Mouse (Mus musculus) midbrain, embryonic 11.5 days (tissue): ENCODE measurements at regions not wholly inside any gene's neighbourhood (a gene's known extent, or its start where the extent isn't known, plus 50 kb on each side); places are given as distances from the start of the nearest gene placed in this dataset.

Source experiments
- ATAC-seq: fragments of 200-750 bp; cut with Nextera tagmentation; 2 replicates; pipeline ENCODE4 v1.8.0; 2017; ENCODE audit warnings: moderate TSS enrichment, moderate library complexity; ENCODE audit not compliant: low FRiP score
- DNase-seq: peaks from one replicate; pipeline ENCODE4 v3.0.0; 2015; ENCODE audit warnings: low spot score; ENCODE audit errors: missing footprints
- H3K27ac ChIP-seq: fragments of 300-500 bp; sonication (generic); 2 replicates; pipeline ENCODE4 v1.5.1; 2014; ENCODE audit warnings: low read depth, low read length
- H3K27me3 ChIP-seq: fragments of 300-500 bp; sonication (generic); 2 replicates; pipeline ENCODE4 v1.6.1; 2014; ENCODE audit warnings: mild to moderate bottlenecking, low read length, moderate library complexity, mixed read lengths; ENCODE audit not compliant: control insufficient read depth, insufficient read depth
- H3K36me3 ChIP-seq: fragments of 300-500 bp; sonication (generic); 2 replicates; pipeline ENCODE4 v1.6.1; 2014; ENCODE audit warnings: mild to moderate bottlenecking, low read length, moderate library complexity, mixed read lengths; ENCODE audit not compliant: control insufficient read depth, insufficient read depth
- H3K4me1 ChIP-seq: fragments of 300-500 bp; sonication (generic); 2 replicates; pipeline ENCODE4 v1.6.1; 2014; ENCODE audit warnings: low read length; ENCODE audit not compliant: control insufficient read depth, insufficient read depth
- H3K4me2 ChIP-seq: fragments of 300-500 bp; sonication (generic); 2 replicates; pipeline ENCODE4 v1.6.1; 2014; ENCODE audit warnings: mild to moderate bottlenecking, moderate library complexity
- H3K4me3 ChIP-seq: fragments of 300-500 bp; sonication (generic); 2 replicates; pipeline ENCODE4 v1.5.1; 2014; ENCODE audit warnings: low read depth, low read length
- H3K9ac ChIP-seq: fragments of 300-500 bp; sonication (generic); 2 replicates; pipeline ENCODE4 v1.6.1; 2014; ENCODE audit warnings: low read length
- H3K9me3 ChIP-seq: fragments of 300-500 bp; sonication (generic); 2 replicates; pipeline ENCODE4 v1.6.1; 2016; ENCODE audit warnings: low read length; ENCODE audit not compliant: control insufficient read depth
- WGBS: fragments of 180-500 bp; shearing (Covaris S2); extraction: QIAGEN DNeasy Blood & Tissue Kit; methylation state at CpG from one replicate; pipeline ENCODE4 v1.1.7; 2014; 5-methylcytosine and 5-hydroxymethylcytosine counted together

- ATAC-seq (no peak), DNase-seq (no peak)
- Histone ChIP-seq H3K4me1 (no peaks in the 10 kb centered on the region; the same call in 1 of the 2 replicates), H3K4me2 (no peak overlapping the region), H3K36me3 (no peaks in the 10 kb centered on the region), H3K4me3 (no peak overlapping the region), H3K9me3 (no peaks in the 10 kb centered on the region), H3K27ac (no peak overlapping the region), H3K9ac (no peak overlapping the region), H3K27me3 (no peaks in the 10 kb centered on the region)
- 72% methylated on average over 7 of the region's 7 CpGs for WGBS
Observed at GRCm38 (mm10) chr5:100232076-100232475, 72.5 kb upstream of the Tmem150c start.

GRCm38 (mm10) chr5:100231574-100231973 lies 72.0 kb upstream of the Tmem150c start:
- no peak for ATAC-seq
- Histone ChIP-seq H3K4me3 (no peak overlapping the region), H3K9me3 (no peaks in the 10 kb centered on the region), H3K36me3 (no peaks in the 10 kb centered on the region), H3K27ac (no peak overlapping the region), H3K27me3 (no peaks in the 10 kb centered on the region), H3K9ac (no peak overlapping the region), H3K4me2 (no peak overlapping the region), H3K4me1 (no peaks in the 10 kb centered on the region; the same call in 1 of the 2 replicates)
- no peak for DNase-seq
- 70% methylated on average over 11 of the region's 11 CpGs for WGBS

- ATAC-seq (no peak), DNase-seq (peak; percentile 41)
- Histone ChIP-seq H3K27me3 (no peaks in the 10 kb centered on the region), H3K9me3 (no peaks in the 10 kb centered on the region), H3K4me3 (no peak overlapping the region), H3K27ac (no peak overlapping the region), H3K9ac (no peak overlapping the region), H3K4me1 (no peaks in the 10 kb centered on the region; the same call in 1 of the 2 replicates), H3K36me3 (no peaks in the 10 kb centered on the region), H3K4me2 (no peak overlapping the region)
- WGBS, result 92% methylated on average over 4 of the region's 4 CpGs
Observed at GRCm38 (mm10) chr5:100230038-100230437, 70.4 kb upstream of the Tmem150c start.

GRCm38 (mm10) chr5:100227888-100228287 lies 68.3 kb upstream of the Tmem150c start:
- no peak for DNase-seq
- no peaks in the 10 kb centered on the region; the same call in 1 of the 2 replicates for H3K4me1 ChIP-seq
- ATAC-seq, result no peak
- no peak overlapping the region for H3K9ac ChIP-seq
- H3K9me3 ChIP-seq, result no peaks in the 10 kb centered on the region
- H3K4me3 ChIP-seq, result no peak overlapping the region
- H3K27ac ChIP-seq, result no peak overlapping the region
- no peaks in the 10 kb centered on the region for H3K36me3 ChIP-seq
- no peak overlapping the region for H3K4me2 ChIP-seq
- H3K27me3 ChIP-seq, result no peaks in the 10 kb centered on the region
- 81% methylated on average over 5 of the region's 5 CpGs for WGBS

- H3K9me3 ChIP-seq, result no peaks in the 10 kb centered on the region
- DNase-seq, result peak; percentile 83
- 77% methylated on average over 17 of the region's 17 CpGs for WGBS
- no peak overlapping the region for H3K4me3 ChIP-seq
- no peaks in the 10 kb centered on the region for H3K27me3 ChIP-seq
- no peak overlapping the region for H3K9ac ChIP-seq
- H3K4me1 ChIP-seq, result no peaks in the 10 kb centered on the region; the same call in 1 of the 2 replicates
- no peak overlapping the region for H3K27ac ChIP-seq
- H3K36me3 ChIP-seq, result no peaks in the 10 kb centered on the region
- H3K4me2 ChIP-seq, result no peak overlapping the region
- 0 out of 2 replicates have a peak, but pooled peaks have one; percentile 40 for ATAC-seq
Observed at GRCm38 (mm10) chr5:100226571-100227235, 67.1 kb upstream of the Tmem150c start.

- H3K4me2 ChIP-seq, result no peak overlapping the region
- no peak overlapping the region for H3K4me3 ChIP-seq
- 87% methylated on average over 7 of the region's 7 CpGs for WGBS
- DNase-seq, result peak; percentile 78
- H3K27ac ChIP-seq, result no peak overlapping the region
- no peaks in the 10 kb centered on the region for H3K36me3 ChIP-seq
- no peaks in the 10 kb centered on the region for H3K9me3 ChIP-seq
- no peaks in the 10 kb centered on the region for H3K27me3 ChIP-seq
- H3K9ac ChIP-seq, result no peak overlapping the region
- no peak for ATAC-seq
- no peaks in the 10 kb centered on the region for H3K4me1 ChIP-seq
Observed at GRCm38 (mm10) chr5:100225491-100225890, 65.9 kb upstream of the Tmem150c start.

GRCm38 (mm10) chr5:100224773-100225363 lies 65.3 kb upstream of the Tmem150c start:
- no peaks in the 10 kb centered on the region for H3K4me1 ChIP-seq
- H3K4me3 ChIP-seq, result no peak overlapping the region
- no peaks in the 10 kb centered on the region for H3K36me3 ChIP-seq
- H3K4me2 ChIP-seq, result no peak overlapping the region
- WGBS, result 86% methylated on average over 10 of the region's 10 CpGs
- no peak overlapping the region for H3K27ac ChIP-seq
- H3K9me3 ChIP-seq, result no peaks in the 10 kb centered on the region
- no peaks in the 10 kb centered on the region for H3K27me3 ChIP-seq
- no peak overlapping the region for H3K9ac ChIP-seq
- ATAC-seq (no peak), DNase-seq (peak; percentile 62)

- Histone ChIP-seq H3K27ac (no peak overlapping the region), H3K36me3 (no peaks in the 10 kb centered on the region), H3K4me2 (no peak overlapping the region), H3K9me3 (no peaks in the 10 kb centered on the region), H3K27me3 (no peaks in the 10 kb centered on the region), H3K9ac (no peak overlapping the region), H3K4me3 (no peak overlapping the region), H3K4me1 (no peaks in the 10 kb centered on the region)
- WGBS, result 84% methylated on average over 10 of the region's 10 CpGs
- ATAC-seq (no peak), DNase-seq (peak; percentile 76)
Observed at GRCm38 (mm10) chr5:100221005-100221583, 61.5 kb upstream of the Tmem150c start.

- no peak overlapping the region for H3K4me3 ChIP-seq
- H3K9me3 ChIP-seq, result no peaks in the 10 kb centered on the region
- H3K36me3 ChIP-seq, result no peaks in the 10 kb centered on the region
- no peak overlapping the region for H3K27ac ChIP-seq
- DNase-seq, result peak; percentile 45
- 88% methylated on average over 11 of the region's 11 CpGs for WGBS
- H3K27me3 ChIP-seq, result no peaks in the 10 kb centered on the region
- no peak for ATAC-seq
- H3K4me2 ChIP-seq, result no peak overlapping the region
- no peak overlapping the region for H3K9ac ChIP-seq
- no peaks in the 10 kb centered on the region for H3K4me1 ChIP-seq
Observed at GRCm38 (mm10) chr5:100220320-100220719, 60.7 kb upstream of the Tmem150c start.
